Mouse (Mus musculus) frontal cortex, adult 2 months (tissue): ENCODE measurements around the gene Qdpr. TPM values are rescaled to one million over a fixed set of nuclear protein-coding genes. Genes with fewer than 3 reads are reported as not detected.
A peak's percentile ranks its signal among the peaks of the same experiment; 100 is the strongest.
"Not testable (repeated sequence)": the region's sequence is repeated elsewhere in the genome, so short reads cannot be mapped to it uniquely, and the experiment has no call there.

ENCODE experiments used
- DNase-seq, 2 experiments: peaks; one replicate each; pipeline ENCODE4 v3.0.0; 2022; ENCODE audit warnings: low spot score in 1 of 2; ENCODE audit errors: extremely low spot score in 1 of 2
- polyA plus RNA-seq: library from polyadenylated mRNA; depleted of rRNA; stranded (reverse); fragments of >200 nt; gene quantifications from 2 replicates; pipeline ENCODE4 v1.2.3, GENCODE M21; 2012

The Qdpr gene
- polyA plus RNA-seq, 1 experiment, result 208 TPM

GRCm38 (mm10) chr5:45454456-45454855 is 4.4 kb upstream of the Qdpr start:
- no peak for DNase-seq

- no peak for DNase-seq
Measured at GRCm38 (mm10) chr5:45453451-45453850, 3.4 kb upstream of the Qdpr start, which contains the start of gene Clrn2. TSS of gene Clrn2 (plus strand) at chr5:45453751.

- no peak for DNase-seq
Measured at GRCm38 (mm10) chr5:45449206-45449605, 830 bp downstream of the Qdpr start.

- no peak for DNase-seq
Measured at GRCm38 (mm10) chr5:45448676-45449075, 1.4 kb downstream of the Qdpr start.

GRCm38 (mm10) chr5:45444130-45444832 is 5.8 kb downstream of the Qdpr start:
- no peak for DNase-seq

- DNase-seq, result no peak
Measured at GRCm38 (mm10) chr5:45441745-45442144, 8.3 kb downstream of the Qdpr start.

DNA sequence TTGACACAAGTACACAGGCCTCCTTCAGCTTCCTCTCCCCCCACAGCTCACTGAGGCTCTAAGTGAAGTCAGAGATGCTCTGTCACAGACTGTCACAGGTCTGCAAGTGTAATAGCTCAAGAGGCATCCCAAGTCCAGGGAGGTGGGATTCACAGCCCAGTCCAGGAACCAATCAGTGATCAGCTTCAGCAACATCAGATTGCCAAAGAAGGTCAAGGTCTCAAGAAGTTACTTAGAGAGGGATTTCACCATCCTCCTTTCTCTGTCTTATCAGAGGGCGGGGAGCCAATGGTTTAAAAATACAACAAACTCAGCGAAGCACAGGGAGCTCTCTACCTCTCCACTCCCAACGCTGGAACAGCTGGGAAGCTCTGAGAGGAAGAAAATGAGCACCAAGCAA is 8.9 kb downstream of the Qdpr start:
- DNase-seq, result no peak

DNA sequence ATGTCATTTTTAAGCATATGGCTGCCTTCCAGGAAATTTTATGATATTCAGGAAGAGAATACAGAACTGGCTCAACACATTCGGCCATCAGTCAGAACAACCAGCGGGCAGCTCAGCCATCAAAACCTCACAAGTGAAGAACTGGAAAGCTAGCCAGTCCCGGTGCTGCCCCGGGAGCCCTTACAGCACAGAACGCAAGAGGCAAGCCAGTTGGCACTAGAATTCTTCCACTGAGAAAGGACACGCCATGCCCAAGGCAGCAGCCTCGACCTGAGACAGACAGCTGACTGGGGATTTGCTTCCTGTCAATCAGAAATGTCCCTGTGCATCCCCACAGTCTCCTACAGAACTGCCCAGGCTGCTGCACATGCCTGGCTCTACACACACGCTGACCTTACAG is 11.7 kb downstream of the Qdpr start:
- no peak for DNase-seq

DNA sequence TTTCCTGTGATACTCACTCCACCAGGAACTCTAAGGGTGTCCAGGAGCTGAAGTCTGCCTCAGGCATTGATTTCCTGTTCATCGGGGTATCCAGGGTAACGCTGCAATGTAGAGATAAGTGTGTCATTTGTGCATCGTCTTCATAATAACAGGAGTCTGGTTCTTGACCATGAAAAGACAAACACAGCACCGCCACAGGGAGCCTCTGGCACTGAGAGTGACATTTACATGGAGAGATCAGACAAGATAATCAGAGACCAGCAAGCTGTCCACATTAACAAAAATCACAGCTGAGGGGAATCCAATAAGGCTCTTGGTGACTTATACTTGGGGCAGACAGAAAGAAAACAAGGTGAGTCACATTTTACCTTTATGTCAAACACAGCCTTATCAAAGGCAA is 12.2 kb downstream of the Qdpr start:
- DNase-seq, result no peak

GRCm38 (mm10) chr5:45435967-45436950 is 13.8 kb downstream of the Qdpr start:
- no peak for DNase-seq

DNA sequence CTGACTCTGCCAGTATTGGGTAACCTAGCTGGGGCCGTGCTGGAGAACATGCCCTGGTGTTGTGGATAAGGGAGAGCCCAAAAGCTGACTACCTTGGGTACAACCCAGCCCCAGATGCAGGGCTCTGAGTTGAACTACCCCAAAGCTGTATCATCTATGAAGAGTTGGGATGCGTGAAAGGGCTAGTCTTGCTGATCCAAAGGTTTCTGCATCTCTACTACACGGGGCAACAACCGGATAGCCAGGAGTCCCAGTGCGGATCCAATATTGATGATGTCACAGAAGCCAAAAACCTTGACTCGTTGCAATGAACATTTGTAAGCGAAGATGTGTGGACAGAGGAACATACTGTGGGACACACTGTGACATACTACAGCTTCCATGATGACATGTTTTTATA is 22.1 kb downstream of the Qdpr start:
- DNase-seq, result no peak

DNA sequence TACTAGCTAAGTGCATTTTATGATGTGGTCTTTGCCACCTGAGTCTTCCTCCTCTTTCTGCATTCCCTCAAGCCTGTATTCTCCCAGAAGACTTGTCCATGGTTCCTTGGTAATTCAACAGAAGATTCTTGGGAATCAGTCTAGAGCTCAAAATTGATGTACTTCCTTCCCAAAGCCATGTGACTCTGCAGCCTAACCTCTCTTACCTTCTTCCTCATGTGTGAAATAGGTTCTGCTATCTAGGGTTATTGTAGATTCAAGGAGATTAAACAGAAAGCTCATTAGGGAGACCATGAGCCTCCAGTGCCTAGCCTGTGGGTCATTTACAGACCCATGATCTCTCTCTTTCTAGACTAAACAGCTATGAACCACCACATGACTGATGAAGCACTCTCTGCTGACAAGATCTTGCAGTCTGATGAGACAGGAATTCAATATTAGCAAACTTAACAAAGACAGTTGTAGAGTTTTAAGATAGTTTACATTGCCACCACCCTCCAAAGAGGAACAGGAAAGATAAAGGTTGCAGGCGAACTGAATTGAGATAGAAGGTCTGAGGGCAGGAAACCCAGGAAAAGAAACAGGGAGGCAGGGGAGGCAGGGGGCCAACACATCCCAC is 23.5 kb downstream of the Qdpr start:
- no peak for DNase-seq

DNA sequence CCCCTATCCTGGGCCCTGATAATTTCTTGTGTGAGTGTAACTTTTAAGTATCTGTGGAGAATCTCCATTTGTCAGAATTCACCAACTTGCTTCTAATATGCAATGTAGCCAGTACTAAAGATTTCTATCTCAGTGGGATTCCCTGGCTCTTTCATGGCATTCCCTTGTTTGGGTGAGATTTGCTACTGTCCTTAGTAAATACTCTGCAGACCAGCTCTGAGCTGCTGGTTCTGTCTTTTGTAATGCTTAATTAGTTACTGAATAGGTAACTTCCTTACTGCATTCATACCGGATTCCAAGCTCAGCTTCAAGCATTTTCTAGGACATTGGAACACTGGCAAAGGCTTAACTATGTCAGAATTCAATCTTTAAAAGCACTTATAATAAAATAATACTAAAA is 24.3 kb downstream of the Qdpr start:
- not testable (repeated sequence) for DNase-seq

- peak in 1 of 2 experiments; percentile 85 for DNase-seq
Measured at GRCm38 (mm10) chr5:45424021-45424886, 25.8 kb downstream of the Qdpr start.

- no peak for DNase-seq
Measured at GRCm38 (mm10) chr5:45421881-45422844, 27.9 kb downstream of the Qdpr start.

DNA sequence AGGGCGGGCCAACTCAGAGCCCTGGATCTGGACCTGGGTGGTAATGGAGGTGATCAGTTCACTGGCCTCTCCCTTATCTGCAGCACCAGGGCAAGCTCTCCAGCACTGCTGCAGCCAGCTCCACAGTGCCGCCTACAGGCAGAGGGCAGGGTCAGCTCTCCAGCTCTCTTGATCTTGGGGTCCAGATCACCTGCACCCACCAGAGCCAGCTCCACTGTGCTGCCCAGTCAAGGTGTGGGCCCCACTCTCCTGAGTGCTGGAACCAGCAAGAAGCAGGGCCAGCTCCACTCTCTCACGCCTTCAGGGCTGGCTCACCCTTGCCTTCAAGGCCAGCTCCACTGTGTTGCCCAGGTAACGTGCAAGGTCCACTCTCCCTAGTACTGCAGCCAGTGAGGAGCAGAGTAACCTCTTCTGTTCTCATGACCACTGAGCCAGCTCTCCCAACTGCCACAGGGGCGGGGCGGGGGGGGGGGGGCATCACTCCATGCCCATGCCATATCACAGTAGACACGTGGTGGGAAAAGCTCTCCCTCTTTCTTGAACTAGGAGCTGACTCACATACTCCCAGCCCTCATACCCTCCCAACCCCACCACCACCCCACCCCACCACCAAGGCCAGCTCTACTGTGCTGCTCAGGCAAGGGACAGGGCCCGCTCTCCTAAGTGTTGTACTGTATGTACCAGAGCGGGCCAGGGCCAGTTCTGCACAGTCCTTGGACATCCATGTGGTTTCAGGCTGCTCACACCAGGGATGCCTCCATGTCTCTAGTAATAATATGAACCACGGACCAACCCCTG is 30.0 kb downstream of the Qdpr start:
- DNase-seq, result no peak

GRCm38 (mm10) chr5:45417859-45418443 is 32.1 kb downstream of the Qdpr start:
- DNase-seq, result no peak

- no peak for DNase-seq
Measured at GRCm38 (mm10) chr5:45416478-45416877, 33.6 kb downstream of the Qdpr start.
